27 mouse cellular contexts compared by ENCODE assay signal in the genomic region with DNA sequence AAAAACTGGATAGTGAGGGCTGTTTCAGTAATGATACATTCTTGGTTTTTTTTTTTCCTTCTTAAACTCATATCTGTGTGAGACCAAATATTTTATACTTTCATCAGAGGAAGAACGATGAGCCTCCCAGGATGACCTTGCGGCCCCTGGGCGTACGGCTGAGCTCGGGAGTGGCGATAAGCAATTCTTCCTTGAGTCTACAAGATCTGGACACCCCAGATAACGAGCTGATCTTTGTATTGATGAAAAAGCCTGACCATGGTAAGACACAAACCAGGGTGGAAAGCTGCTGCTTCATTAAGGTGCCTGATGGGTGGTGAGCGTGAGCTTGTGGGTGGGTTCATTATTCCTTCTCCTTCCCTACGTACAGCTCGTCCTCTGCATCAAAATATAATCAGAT.
"Had no signal": no experiment of that assay in that cellular context is flagged by ENCODE, and none has a peak within 500 bp of the region (broad histone marks: within the 10 kb centered on the region; RNA-seq: fewer than 3 reads in every experiment).

No protein-coding gene starts in this region.

- ATAC-seq: hindbrain, postnatal 0 days; intestine, embryonic 16.5 days had no signal

- H3K4me3 ChIP-seq: heart, adult 2 months; heart, embryonic 13.5 days; heart, embryonic 15.5 days; hindbrain, embryonic 12.5 days; hindbrain, embryonic 15.5 days; kidney, embryonic 15.5 days; layer of hippocampus, adult 2 months; left cerebral cortex, adult 2 months; limb, embryonic 10.5 days; limb, embryonic 12.5 days; liver, embryonic 13.5 days had no signal

- H3K9ac ChIP-seq: heart, embryonic 13.5 days; heart, embryonic 15.5 days; hindbrain, embryonic 12.5 days; hindbrain, embryonic 15.5 days; kidney, embryonic 15.5 days; limb, embryonic 12.5 days; liver, embryonic 13.5 days had no signal

- H3K4me2 ChIP-seq: heart, embryonic 11.5 days; heart, embryonic 13.5 days; heart, embryonic 15.5 days; hindbrain, embryonic 12.5 days; hindbrain, embryonic 15.5 days; kidney, embryonic 15.5 days; limb, embryonic 12.5 days; liver, embryonic 11.5 days; liver, embryonic 13.5 days had no signal

- H3K4me1 ChIP-seq: limb, embryonic 10.5 days; limb, embryonic 12.5 days; liver, embryonic 13.5 days had no signal

- H3K27ac ChIP-seq: heart, adult 2 months; heart, embryonic 13.5 days; heart, embryonic 15.5 days; hindbrain, embryonic 12.5 days; hindbrain, embryonic 15.5 days; hindbrain, postnatal 0 days; kidney, embryonic 15.5 days; kidney, postnatal 0 days; layer of hippocampus, adult 2 months; left cerebral cortex, adult 2 months; limb, embryonic 10.5 days; limb, embryonic 12.5 days; liver, embryonic 13.5 days had no signal

- DNase-seq: gastrocnemius, postnatal 14 days; gastrocnemius, postnatal 36 days; heart, adult 11 months; heart, adult 2 months; heart, postnatal 14 days; heart, postnatal 36 days; kidney, adult 11 months; kidney, adult 2 months; kidney, adult 9 months; kidney, postnatal 14 days; kidney, postnatal 4 days; liver; liver, embryonic 13.5 days had no signal

- H3K27me3 ChIP-seq: heart, embryonic 13.5 days; heart, embryonic 15.5 days; hindbrain, embryonic 12.5 days; hindbrain, embryonic 15.5 days; kidney, embryonic 15.5 days; limb, embryonic 12.5 days; liver, embryonic 13.5 days had no signal

- H3K9me3 ChIP-seq: heart, embryonic 13.5 days; heart, embryonic 15.5 days; hindbrain, embryonic 12.5 days; hindbrain, embryonic 15.5 days; kidney, embryonic 15.5 days; limb, embryonic 10.5 days; limb, embryonic 12.5 days; liver, embryonic 13.5 days had no signal

- H3K36me3 ChIP-seq: hindbrain, embryonic 12.5 days; hindbrain, embryonic 15.5 days; limb, embryonic 10.5 days; liver, embryonic 13.5 days had no signal
